Mouse (Mus musculus) brain, embryonic 14.5 days (tissue): ENCODE measurements at regions not wholly inside any gene's neighbourhood (a gene's known extent, or its start where the extent isn't known, plus 50 kb on each side); places are given as distances from the start of the nearest gene placed in this dataset.
A peak's percentile ranks its signal among the peaks of the same experiment; 100 is the strongest.

Source experiments
- DNase-seq: peaks from one replicate; pipeline ENCODE4 v3.0.0-alpha.2; 2011; ENCODE audit warnings: low read depth
- CTCF ChIP-seq: fragments of 200-500 bp; IDR thresholded peaks from 2 replicates; pipeline ENCODE4 v1.5.1; 2012; ENCODE audit warnings: inconsistent platforms, mild to moderate bottlenecking, moderate library complexity, borderline replicate concordance; ENCODE audit not compliant: insufficient read depth, insufficient read length; ENCODE audit errors: extremely low read depth
- POLR2A ChIP-seq: fragments of 200-500 bp; IDR thresholded peaks from 2 replicates; pipeline ENCODE4 v1.6.1; 2012; ENCODE audit warnings: mild to moderate bottlenecking, inconsistent platforms, borderline replicate concordance; ENCODE audit not compliant: poor library complexity, insufficient read depth, insufficient read length, severe bottlenecking; ENCODE audit errors: extremely low read depth

DNA sequence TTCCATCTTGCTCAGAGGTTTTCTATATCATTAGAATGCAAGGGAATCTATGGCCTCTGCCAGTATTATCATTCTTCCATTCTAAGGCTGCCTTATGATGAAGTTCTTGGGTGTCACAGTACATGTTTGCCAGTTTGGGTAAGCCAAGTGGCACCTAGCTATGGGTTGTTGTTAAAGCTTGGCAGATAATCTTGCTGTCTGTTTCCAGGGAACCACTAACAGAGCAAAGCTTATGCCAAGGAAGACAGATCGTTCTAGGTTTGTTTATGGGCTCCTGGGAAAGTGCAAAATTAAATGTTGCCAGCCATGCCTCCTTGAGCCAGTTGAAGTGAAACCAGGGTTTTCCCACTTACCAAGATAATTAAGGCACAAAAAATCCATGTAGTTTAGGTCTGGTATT is 292.9 kb upstream of the Cobl start:
- no peak for TF ChIP-seq CTCF
- no peak for TF ChIP-seq POLR2A
- DNase-seq: peak; percentile 60

DNA sequence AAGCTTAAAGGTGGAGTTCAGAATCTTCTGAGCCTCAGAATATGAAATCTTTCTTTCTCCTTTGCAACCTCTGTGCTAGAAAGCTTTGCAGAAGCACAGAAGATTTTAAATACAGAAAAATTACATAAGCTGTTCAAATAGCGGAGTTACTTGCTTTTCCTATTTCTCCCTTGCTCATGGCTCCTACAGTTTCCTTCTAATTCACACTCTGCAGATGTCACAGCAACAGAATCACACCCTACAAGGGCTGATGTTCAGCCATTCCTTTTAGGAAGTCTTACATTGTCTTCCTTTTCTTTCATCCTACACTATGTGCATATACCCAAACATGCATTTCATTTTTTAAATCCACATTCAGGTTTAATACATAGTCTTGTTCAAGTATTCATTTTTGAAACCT is 285.3 kb upstream of the Cobl start:
- no peak for DNase-seq
- no peak for TF ChIP-seq POLR2A
- no peak for TF ChIP-seq CTCF

DNA sequence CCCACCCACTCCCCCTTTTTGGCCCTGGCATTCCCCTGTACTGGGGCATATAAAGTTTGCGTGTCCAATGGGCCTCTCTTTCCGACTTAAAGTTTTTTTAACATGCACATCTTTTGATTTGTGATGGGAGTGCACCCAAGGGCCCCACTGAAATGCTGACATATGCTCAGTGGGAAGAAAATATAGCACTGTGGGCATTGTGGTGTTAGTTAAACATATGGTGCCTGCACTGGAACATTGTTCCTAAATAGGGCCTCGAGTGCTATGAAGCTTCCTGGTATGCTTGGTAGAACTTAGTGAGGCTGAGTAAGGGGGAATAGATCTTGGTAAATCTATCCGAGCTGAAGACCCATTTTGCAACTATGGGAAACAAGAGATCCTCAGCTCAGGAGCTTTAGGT is 284.5 kb upstream of the Cobl start:
- no peak for TF ChIP-seq CTCF
- TF ChIP-seq POLR2A: no peak
- no peak for DNase-seq

DNA sequence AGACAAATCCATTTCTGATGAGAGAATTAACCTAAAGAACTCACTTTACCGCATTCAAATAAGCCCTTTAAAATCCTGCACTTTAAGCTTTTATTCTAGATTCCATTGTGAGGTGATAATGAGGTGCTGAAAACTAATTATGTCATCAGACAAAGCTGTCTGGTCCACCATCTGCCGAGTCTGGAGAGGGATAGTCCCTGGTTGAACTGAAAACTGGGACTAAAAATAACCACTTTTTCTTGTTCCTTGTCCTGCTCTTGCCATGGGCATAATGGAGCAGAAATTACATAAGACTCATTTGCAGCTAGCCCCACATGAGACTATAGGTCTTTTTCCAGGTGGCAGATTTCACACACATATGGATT is 277.4 kb upstream of the Cobl start:
- DNase-seq: peak; percentile 90
- no peak for TF ChIP-seq CTCF
- no peak for TF ChIP-seq POLR2A

DNA sequence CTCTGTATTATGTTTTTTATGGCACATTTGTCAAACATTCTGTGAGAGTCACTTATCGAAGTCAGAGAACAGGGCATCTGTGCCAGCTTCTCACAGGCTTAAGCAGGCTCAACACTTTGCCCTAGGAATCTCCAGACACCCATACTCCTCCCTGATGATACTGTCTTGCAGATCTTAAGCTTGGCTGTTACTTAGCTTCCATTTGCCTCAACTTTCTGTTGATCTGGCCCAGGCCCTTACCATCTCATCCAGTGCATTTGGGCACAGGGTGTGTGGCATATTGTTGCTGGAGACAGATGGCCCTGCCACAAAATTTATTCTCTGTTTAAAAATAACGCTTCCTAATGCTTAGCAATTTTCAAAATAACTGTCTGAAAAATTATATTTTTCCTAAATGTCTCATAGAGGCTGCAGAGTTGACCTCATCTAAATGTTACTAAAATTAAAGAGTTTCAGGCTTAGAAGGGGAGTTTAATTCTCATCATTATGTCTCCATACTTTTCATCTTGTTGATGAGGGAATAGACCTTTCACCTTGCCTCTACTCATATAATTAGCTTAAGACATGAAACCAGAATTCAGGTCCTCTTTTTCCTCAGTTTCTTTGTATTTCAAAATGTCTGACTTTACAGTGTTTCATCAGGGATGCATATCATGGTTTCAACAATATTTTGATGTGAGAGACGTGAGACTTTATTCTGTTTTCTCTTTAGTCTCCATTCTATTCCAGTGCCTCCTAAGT is 276.8 kb upstream of the Cobl start:
- no peak for TF ChIP-seq POLR2A
- TF ChIP-seq CTCF: no peak
- peak; percentile 84 for DNase-seq

DNA sequence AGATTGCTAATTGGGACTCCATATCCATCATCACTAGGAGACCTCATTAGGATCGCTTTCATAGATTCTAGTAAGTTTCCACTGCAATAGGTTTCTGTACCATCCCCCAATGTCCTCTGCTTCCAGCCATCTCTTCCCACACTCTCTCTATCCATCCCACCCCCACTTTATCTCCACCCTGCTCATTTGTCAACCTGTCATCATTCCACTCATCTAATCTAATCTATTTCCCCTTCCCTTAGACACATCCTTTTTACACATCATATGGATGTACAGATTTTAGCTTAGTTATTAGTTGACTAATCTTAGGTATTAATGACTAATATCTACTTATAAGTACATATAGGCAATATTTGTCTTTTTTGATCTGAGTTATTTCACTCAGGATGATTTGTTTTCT is 269.5 kb upstream of the Cobl start:
- TF ChIP-seq CTCF: no peak
- TF ChIP-seq POLR2A: no peak
- no peak for DNase-seq

DNA sequence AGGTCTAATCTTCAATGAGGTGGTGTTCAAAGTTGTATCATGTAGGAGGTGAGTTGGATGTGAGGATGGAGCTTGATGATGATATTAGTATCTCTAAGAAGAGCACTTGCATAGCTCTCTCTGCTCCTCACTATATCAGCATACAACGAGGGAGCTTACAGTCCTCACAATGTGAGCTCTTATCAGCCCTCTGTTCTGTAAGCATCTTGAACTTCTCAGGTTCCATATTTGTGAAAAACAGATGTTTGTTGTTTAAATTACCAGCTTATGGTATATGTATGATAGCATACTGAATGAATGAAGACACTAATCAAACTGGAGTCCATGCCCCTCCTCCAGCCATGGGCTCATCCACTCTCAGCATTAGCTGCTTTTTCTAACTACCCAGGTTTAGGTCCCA is 262.5 kb upstream of the Cobl start:
- no peak for DNase-seq
- TF ChIP-seq CTCF: no peak
- no peak for TF ChIP-seq POLR2A

DNA sequence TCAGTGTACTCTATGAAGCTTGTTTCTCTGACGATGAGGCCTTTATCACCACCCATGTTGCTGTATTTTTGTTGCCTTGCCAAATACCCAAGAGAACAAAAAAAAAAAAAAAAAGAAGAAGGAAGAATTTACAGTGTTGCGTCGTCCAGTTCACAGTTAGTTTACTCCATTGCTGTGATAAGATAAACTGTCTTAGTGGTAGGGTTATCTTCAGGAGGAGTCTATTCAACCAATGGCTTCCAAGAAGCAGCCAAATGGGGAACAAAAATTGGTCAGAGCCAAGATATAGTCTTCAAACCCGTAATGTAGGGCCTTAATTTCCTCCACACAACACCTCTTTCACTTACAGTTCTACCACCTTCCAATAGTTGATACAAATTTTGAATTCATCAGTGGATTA is 261.7 kb upstream of the Cobl start:
- TF ChIP-seq CTCF (no peak), POLR2A (no peak)

DNA sequence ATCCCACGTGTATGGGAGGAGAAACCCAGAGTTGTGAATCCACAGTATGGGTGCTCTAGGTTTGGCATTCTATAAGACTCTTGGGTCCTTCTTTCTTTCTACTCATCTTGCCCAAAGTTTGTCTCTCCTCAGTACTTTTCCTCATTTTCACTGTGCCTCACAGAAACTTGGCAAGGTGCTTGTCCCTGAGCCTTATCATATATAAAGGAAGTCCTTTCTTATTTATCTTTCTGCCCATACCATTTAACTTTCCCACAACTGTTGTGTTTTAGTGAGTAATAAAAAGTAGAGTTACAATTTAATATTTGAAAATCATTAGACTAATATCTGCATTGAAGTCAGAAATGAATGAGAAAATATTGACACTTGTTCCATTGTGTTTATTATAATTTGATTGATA is 257.6 kb upstream of the Cobl start:
- TF ChIP-seq CTCF (no peak), POLR2A (no peak)
- DNase-seq: no peak

More for the DNA sequence above, 261.7 kb upstream of the Cobl start:
- DNase-seq: no peak

DNA sequence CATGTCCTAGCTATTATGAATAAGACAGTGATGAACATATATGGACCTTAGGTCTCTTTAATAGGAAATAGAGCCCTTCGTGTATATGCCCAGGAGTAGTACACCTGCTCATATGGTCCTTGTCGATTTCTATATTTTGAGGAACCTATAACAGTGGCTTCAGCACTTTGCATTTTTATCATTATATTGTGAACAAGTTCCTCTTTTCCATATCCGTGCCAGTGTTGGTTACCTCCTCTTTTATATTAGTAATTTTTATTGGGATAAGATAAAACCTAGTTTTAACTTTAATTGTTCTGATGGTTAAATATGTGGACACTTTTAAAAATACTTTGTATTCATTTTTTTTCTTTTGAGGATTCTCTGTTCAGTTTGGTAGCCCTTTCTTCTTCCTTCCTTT is 255.4 kb upstream of the Cobl start:
- no peak for TF ChIP-seq POLR2A
- no peak for TF ChIP-seq CTCF
- no peak for DNase-seq

DNA sequence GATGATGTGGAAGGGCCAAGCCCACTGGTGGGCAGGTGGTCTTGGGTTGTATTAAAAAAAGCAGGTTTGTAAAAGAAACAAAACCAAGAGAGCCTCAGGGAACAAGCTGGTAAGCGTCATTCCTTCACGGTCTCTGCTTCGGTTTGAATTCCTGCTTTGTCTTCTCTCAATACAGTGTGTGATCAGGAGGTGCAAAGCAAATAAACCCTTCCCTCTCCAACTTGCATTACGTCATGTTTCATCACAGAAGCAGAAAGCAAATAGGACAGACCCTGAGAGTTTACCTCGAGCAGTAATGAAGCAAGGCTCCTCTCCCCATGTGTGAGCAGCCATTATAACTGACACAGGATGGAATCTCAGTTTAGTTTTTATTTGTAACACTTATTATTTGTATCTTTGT is 231.6 kb upstream of the Cobl start:
- TF ChIP-seq POLR2A (no peak), CTCF (no peak)
- DNase-seq: peak; percentile 46

DNA sequence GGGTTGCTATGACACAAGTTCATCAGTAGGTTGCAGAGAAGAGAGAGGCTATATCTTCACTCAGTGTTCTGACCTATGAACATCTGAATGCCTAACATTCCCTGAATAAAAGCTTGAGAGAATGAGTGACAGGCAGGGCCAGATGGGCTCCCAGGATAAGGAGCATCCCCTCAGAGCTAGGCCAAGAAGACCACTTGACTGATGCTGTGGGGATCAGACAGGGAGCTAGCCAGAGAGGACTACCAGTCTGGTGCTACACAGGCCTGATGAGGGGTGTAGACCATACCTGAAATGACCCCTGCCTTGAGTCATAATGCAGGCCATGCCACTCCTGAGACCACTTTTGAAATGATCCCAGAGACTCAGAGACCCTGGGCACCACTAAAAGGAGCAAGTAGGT is 228.1 kb upstream of the Cobl start:
- no peak for DNase-seq
- no peak for TF ChIP-seq POLR2A
- no peak for TF ChIP-seq CTCF
